Mouse (Mus musculus): ENCODE data around the gene Lamb3. TPM values are rescaled to one million over a fixed set of nuclear protein-coding genes. Genes with fewer than 3 reads are reported as not detected.

Gene Lamb3
- total RNA-seq, 2 experiments from 2014 or later: 2.1 to 3.2 TPM

DNA sequence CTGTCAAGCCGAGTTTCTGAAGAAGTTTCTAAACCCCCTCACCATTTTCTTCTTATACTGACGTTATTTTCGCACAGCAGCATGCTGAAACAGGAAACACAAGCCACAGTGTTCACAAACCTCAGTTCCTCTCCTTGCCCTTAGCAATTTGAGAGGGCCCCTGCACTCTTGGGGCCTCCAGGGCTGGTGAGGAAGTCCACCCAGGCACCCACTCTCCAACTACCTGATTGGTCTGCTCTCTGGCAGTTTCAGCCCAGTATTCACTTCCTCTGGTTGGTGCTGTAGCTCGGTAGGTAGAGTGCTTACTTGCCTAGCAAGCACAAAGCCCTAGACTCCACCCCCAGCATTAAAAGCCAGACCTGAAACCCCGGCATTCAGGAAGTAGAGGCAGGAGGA lies 6.1 kb upstream of the Lamb3 start, which contains the start of gene Traf3ip3:
TSS of gene Traf3ip3 (minus strand) at position 321 of the 396 bp plus-strand sequence.
- DNase-seq: no peak

DNA sequence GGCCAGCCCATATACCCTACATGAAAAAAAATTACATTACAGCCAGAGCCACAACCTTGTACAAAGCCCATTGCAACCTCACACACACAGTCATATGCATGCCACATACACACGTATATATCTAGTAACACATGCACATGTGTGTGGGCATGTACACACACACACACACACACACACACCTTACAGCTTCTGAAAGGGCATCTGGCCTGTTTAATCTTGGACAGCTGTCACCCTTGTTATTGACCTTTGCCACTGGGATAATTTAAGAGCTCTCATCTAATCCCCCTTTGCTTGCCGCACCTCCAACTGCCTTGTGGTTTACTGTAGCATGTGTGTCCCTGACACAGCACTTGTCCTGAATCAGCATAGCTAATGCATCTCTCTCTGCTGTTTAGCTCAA lies 3.7 kb upstream of the Lamb3 start:
- no peak for DNase-seq

DNA sequence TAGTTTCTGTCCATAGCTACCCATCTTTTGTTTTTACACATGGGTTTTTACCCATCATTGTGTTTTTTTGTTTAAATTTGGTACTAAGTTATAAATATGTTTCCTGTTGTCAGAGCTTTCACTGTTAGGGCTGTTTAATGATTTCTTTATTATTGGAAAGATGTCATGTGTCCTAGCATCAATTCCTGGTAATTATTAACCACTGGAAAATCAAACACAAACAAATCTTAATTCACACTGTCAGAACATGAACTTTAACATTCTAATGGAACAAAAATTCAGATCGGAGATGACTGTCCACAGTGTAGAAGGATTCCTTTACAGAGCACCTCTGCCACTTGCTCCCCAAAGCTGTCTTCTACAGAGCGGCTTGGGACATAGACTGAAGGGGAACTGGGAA lies 2.1 kb upstream of the Lamb3 start:
- no peak for DNase-seq

DNA sequence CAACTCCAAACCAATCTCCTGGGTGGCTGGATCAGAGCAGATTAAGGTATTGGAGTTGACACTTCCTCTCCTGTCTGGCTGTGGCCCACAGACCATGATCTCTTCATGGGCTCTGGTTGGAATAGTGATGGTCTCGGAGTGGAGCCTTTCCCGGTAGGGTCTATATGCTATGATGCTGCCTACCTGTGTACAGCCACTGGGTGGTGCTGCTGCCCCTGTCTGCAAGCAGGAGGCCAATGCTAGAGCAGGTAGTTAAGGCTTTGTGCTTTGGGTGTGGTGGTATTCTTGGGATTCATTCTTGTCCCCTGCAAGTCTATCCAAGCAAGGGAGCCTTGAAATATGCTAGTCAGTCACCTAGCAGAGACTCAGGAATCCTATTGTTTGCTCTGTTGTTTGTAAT lies 679 bp downstream of the Lamb3 start:
- DNase-seq: peak; percentile 67

DNA sequence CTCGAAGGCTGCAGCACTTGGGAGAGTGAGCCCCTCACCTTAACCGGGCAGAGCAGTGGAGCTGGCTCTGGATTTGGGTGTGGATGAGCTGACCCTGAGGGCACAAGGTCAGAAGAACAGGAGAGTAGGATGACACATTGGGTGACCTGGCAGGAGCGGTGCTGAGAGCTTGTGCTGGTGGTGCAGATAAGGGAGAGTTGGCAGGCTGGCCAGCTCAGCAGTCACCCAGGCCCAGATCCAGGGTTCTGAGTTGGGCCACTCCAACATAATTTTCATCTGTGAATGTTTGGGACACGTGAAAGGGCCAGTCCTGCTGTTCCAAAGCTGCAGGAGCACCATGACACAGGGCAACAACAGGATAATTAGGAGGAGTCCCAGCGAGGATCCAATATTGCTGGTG lies 3.9 kb downstream of the Lamb3 start:
- DNase-seq: no peak

DNA sequence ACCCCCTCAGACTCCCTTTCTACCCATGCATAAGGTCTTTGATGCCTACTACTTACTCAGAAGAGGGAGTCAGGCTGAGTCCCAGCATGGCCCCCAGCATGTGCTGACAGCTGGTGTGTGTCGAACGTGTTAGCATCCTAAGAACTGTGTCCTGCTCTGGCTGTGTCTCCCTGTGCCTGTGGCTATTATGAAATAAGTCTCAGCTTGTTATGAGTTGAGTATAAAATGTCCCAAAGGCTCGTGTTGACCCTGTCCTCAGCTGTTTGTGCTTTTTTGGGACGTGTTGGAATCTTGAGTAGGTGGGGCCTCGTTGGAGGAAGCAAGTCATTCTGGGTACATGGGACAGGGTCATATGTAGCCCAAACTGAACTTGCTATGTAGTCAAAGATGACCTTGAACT lies 6.6 kb downstream of the Lamb3 start:
- DNase-seq: no peak

DNA sequence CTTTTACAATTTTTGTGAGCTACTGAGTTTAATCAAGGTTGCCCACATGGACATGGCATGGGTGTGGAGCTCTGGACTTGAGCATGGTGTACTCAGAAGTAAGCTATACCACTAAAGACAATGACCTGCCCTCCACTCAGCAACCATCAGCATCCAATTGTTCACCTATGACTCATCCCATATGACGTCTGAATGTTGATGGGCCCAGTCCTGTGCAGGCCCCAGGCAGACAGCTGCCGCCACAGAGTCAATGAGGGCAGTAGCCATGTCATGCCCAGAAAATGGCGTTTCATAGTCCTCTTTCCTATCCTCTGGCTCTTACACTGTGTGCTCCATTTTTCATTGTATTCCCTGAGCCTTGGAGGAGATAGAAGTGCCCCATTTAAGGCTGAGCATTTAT lies 8.5 kb downstream of the Lamb3 start:
- no peak for DNase-seq

DNA sequence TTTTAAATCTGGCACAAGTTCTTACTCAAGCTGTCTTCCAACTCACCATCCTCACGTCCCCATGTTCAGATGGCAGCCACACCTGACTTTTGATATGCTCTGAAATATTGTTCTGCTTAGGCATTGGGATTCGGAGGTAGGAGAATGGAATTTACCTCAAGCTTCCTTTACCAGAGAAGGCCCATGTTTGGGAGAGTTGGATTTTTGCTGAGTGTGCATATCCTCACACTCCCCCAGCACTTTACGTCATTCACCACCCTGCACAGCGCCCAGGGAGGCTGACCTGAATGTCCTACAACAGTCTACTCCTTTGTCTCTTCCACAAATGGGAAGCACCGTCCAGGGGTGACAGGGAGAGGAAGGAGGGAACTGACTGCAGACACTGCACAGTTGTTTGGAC lies 12.9 kb downstream of the Lamb3 start:
- DNase-seq: no peak

DNA sequence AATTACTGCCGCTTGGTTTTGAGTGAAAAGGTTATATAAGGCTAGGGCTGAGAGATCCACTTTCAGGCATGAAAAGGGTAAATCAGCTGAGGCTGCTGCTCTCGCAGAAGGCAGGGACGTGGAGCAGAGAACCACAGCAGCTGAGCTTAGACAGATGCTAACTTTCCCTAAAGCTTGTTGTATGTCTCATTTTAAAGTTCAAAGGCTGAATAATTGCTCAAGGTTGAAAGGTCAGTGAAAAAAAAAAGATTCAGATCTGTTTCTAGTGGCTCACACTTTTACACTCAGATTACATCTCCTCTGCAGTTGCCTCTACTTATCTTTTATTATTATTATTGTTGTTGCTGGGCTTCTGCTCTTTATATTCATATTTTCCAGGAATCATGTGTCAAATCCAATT lies 18.0 kb downstream of the Lamb3 start:
- no peak for DNase-seq

DNA sequence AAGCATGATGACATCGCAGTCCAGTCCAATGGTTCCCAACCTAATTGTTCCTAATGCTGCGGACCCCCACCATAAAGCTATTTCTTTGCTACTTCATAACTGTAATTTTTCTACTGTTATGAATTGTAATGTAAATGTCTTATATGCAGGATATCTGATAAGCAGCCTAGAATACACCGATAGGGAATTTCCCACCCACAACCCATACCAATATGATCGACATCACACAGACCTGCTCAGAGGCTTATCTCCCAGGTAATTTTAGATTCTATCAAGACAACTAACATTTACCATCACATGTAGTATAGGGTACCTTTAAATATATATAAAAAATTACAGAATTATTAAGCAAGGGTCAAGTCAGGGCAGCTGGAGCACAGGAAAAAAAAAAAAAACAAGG lies 18.6 kb downstream of the Lamb3 start:
- DNase-seq: no peak

DNA sequence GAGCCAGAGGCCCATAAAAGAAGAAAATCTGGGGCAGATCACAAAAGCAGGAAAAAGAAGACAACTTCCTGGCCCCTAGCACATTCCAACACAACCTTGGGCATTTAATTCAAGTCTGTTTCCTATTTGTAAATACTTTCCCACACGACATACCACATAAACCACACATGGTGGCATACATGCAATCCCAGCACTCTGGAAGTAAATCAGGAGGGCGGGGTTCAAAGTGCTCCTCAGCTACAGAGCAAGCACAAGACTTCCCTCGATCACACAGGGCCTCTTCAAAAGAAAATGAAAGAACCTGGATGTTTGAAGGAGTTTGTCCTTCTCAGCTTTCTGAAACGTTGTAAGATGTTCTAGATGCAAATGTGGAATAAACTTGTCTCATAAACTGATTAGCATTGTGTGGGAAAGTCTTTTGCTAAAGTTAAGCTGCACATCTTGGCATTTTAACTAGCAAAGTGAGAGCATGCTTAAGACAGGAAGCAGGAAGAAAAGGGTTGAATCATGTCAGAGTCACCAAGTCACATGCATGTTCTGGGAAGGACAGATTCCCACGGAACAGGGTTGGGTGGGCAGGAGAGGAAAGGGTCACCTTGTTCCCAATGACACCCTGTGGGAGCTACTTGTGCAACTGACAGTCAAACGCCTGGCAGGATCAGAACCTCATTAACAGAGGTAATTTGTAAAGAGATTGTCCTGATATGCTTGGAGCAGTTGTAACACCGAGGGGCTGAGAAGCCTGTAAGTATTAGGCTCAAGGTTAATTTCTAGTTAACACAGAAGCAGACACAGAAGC lies 19.4 kb downstream of the Lamb3 start:
- DNase-seq: no peak

DNA sequence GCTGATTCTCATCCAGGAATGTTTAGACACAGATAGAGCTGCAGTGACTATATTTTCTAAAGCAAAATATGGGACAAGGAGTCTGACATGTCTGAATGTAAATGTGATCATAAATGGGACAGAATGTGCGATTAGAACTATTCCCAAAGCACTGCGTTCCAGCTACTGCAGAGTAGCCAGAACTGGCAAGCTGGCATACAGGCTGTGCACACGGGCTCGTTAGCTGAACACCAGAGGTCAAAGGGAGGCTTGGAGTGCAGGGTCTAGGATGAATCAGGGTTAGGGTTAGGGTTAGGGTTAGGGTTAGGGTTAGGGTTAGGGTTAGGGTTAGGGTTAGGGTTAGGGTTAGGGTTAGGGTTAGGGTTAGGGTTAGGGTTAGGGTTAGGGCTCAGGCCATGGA lies 20.0 kb downstream of the Lamb3 start:
- DNase-seq: no peak

DNA sequence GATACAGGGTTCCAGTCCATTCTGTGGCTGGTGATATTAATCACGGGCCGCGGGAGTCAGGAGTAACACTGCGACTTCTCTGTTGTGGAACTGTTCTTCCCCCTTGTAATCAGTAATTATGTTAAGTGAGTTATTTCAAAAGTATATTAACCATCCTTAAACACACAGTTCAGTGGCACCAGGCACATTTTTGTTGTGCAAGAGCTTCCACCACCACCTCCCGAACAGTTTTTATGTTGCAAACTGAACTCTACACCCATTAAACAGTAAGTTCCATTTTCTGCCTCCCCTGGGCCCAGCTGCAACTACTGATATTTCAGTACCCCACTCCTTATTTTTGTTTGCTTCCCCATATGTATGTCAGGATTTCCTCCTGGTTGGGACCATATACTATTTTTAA lies 22.1 kb downstream of the Lamb3 start:
- no peak for DNase-seq

DNA sequence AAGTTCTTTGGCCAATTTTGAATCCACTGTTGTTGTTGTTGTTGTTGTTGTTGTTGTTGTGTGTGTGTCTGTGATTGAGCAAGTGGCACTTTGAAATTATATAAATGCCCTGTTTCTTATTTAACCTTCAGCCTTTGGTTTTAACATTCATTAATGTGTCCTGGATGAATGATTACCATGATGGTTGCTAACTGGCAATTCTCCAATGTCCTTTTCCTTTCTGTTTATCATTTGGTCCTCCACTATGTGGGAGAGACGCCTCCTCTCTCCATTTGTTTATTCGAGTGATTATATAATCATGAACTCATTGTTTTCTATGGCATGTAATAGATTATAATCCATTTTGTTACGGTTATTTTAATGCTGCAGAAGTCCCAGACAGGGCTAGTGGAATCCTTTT lies 23.0 kb downstream of the Lamb3 start:
- no peak for DNase-seq

DNA sequence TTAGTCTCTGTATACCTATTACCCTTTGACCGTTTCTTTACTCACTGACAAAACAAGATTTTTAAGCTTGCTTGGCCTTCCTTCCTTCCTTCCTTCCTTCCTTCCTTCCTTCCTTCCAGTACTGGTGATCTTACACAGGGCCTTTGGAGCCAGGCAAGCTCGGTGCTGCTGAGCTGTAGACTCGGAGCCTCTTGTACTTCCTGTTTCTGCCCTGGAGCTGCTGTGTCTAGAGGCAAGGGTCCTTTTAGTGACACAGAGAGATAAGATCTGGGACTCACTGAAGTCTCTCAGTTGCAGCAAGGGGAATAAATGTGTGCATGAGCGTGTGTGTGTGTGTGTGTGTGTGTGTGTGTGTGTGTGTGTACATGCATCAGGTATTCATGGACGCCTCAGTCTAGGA lies 23.4 kb downstream of the Lamb3 start:
- DNase-seq: no peak

DNA sequence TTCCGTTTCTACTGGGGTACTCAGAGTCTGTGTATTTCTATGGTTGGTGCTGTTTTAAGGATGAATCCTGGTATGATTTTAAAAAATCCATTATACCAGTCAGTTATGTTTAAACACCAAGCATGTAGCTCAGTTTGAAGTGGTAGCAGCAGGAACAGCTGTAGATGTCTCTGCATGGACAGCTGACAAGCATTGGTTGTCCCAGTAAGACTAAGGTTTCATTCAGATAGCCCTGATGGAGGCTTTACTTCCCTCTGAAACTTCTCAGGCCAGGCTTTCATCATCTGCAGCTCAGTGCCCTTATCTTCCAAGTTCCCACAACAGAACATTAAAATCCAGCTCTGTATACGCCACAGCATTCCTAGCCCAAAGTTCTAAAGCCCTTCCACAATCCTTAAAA lies 25.2 kb downstream of the Lamb3 start:
- DNase-seq: no peak

DNA sequence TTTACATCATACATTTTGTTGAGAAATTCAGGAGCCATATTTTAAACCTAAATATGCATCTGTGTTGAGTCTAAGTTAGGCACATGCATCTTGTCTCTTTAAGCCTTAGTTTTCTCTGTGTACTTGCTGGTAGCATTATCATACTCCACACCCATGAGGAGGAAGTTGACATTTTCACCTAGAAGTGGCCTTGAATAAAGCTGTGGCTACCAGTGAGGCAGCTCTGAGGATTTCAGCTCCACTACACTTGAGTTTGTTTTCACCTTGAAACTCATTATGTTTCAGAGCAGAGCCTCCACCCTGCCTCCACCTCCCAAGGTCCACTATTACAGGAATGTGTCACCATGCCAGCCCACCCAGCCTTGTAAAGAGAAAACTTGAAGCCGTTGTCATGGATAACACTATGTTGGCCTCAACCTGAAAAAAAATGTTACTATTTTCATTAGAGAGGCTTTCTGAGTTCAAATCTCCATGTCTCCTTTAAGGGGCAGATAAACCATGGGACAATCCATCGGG lies 26.7 kb downstream of the Lamb3 start:
- no peak for DNase-seq

DNA sequence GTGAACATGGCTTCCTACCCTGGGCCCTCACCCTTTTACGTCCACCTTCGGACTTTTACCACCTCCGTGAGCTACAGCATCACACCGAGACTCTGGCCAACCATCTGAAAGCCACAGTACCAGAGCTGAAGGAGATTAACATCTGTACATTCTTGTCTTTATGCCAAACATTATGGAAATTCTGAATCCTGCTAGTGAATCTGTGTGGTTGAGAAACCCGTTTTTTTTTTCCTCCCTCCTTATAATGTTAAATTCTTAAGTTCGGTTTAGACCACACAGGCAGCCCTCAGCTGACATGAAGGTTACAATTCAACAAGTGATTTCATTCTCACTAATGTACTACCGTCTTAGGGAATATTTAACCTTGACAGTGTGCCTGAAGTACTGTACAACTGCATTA lies 27.4 kb downstream of the Lamb3 start:
- DNase-seq: no peak

DNA sequence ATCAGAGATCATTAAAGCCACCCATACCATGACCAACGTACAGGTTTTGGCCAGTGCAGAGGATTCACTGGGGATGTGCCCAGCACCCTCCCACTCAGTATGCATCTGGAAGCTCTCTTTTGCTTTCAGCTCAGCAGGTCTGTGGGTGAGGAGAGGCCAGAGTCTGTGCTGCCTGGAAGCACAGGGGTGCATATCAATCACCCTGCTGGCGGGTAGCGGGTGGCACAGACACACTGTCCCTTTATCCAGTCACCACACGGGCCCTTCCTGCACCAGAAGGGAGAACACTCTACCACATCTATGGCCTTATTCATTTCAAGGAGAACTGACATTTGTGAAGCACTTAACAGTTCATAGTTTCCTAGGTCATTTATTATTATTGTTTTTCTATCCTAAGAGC lies 30.9 kb downstream of the Lamb3 start:
- no peak for DNase-seq

DNA sequence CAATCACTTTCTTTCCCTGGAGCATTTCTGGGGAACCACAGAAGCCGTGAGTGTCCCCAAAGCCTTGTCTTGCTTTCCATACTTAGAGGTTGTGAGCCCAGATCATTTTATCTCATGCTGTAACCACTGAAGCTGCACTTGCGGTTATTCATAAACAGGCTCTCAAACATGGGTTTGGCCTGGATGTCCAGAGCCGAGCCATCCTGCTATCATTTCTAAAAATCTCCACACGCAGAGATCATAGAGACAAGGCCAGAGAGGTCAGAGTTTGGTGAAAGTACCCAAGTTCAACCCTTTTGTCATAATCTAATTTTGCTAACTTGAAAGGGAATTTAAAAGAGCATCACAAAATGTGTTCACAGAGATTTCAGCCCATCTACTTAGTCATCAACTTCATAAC lies 33.9 kb downstream of the Lamb3 start:
- DNase-seq: no peak

DNA sequence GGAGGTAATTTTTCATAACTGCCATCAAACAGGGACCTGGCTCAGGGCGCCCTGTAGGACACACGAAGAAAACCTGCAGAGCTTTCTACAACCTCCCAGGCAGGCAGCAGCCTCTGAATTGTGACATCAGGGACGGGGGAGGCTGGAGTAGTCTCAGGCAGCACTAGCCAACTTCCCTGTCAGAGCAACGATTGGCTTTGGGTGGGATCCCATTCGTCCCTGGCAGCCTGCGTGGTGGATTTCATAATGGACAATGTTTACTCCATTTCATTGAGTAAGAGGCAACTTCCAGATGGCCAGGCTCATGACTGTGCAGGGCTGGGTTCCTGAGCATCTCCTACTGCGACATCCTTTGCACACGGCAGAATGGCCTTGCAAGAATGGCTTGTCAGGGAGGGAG lies 34.7 kb downstream of the Lamb3 start:
- peak; percentile 83 for DNase-seq

DNA sequence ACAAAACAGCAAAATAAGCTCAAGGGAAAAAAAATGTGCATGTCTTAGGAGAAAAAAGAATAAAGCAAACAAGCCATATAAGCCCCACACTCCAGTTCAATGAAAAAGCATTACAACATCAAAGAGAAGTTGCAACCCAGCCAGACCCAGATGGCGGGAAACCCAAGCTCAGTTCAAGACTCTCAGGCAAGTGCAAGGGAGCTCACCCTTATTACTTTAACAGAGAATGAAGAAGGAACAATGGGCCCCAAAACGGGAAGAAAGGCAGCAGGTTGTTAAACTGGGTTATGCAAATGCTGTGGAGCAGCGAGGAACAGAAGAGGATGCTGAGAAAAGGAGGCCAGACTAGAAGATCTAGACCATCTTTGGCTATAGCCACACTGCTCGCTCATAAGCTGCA lies 35.4 kb downstream of the Lamb3 start:
- DNase-seq: no peak

DNA sequence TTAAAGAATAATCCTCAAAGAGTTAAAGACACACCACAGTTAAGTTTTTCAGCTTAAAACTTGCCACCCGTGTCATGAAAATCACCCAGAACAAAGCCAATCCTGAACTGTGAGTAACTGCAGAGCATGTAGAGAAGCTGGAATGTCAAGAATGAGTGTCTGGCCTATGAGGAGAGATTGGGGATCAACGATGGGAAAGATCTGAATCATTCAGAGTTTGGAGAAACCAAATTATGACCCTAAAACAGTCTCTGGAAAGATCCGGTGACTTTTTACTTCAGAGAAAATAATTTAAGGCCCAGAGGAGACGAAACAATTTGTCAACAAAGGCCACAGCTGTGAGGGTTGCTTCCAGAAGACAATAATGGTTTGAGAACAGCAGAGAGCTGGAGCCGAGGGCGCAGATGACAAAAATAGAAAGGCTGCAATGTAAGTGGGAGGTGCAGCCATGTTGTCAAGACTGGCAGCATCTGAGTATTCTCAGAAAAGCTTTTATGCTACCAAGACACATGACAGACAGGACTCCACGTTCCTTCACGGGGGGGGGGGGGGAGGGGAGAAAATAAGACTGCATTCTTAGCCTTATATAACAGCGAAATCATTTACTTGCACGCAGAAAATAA lies 36.2 kb downstream of the Lamb3 start:
- no peak for DNase-seq

DNA sequence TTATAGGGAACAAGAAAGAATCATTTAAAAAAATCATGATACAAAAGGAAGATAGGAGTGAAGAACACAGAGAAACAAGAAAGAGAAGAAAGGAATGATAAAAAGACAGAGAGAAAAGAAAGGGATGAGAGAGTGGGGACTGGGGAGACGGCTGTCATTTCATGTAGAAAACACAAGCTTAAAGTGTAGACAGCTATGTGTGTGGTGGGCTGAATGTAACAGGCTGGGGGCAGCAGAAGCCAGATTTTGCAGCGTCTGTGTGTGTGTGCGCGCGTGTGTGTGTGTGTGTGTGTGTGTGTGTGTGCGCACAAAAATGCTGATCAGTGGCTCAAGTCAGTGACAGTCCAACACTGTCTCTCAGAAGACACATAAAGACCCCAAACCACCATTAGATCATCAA lies 36.7 kb downstream of the Lamb3 start:
- DNase-seq: no peak
